Mouse (Mus musculus) megakaryocyte-erythroid progenitor cell, adult 5-6 weeks (primary cell): Measurements from ENCODE around the gene 6030458C11Rik. TPM values are rescaled to one million over a fixed set of nuclear protein-coding genes. Genes with fewer than 3 reads are reported as not detected.
A peak's percentile ranks its signal among the peaks of the same experiment; 100 is the strongest.
"Not testable (repeated sequence)": the region's sequence is repeated elsewhere in the genome, so short reads cannot be mapped to it uniquely, and the experiment has no call there.

Experiments used
- ATAC-seq: replicated peaks from 2 replicates; pipeline ENCODE4 v1.8.0; 2016; ENCODE audit warnings: mild to moderate bottlenecking, inconsistent platforms; ENCODE audit not compliant: severe bottlenecking, poor library complexity, low FRiP score, low TSS enrichment
- total RNA-seq, 2 experiments: library from RNA; stranded (forward) in 1 of 2; stranded (reverse) in 1 of 2; fragments of 200-1000, 215-1000 nt in 1 of 2; fragments of >200 nt in 1 of 2; fragmentation: Nextera tagmentation in 1 of 2; gene quantifications; 2 replicates each; pipeline ENCODE4 v1.2.3; 2014 to 2017

The 6030458C11Rik gene
- total RNA-seq, 2 experiments from 2014 or later, result 46.0 to 57.4 TPM

- peak; percentile 32 for ATAC-seq
Observed at GRCm38 (mm10) chr15:12823455-12824119, 862 bp downstream of the 6030458C11Rik start.

- 0 out of 2 replicates have a peak, but pooled peaks have one; percentile 16 for ATAC-seq
Observed at GRCm38 (mm10) chr15:12822416-12823395, 1.7 kb downstream of the 6030458C11Rik start.

DNA sequence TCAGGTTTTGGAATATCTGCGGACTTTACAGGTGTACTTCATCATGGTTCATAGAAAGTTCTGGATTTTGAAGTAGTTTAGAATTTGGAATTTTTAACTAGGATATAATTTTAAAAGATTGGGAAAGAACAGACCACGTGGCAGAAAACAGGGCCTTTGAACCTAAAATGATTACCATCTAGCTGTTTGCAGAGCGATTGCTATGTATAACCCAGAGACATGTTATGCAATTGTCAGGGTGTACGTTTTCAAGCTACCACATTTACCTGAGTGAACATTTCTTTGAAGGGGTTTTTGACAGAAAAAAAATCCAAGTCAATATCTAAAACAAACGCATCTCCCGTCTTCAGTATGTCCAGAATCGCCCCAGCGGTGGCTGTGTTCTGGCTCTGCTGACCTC lies 6.9 kb downstream of the 6030458C11Rik start:
- ATAC-seq, result no peak

DNA sequence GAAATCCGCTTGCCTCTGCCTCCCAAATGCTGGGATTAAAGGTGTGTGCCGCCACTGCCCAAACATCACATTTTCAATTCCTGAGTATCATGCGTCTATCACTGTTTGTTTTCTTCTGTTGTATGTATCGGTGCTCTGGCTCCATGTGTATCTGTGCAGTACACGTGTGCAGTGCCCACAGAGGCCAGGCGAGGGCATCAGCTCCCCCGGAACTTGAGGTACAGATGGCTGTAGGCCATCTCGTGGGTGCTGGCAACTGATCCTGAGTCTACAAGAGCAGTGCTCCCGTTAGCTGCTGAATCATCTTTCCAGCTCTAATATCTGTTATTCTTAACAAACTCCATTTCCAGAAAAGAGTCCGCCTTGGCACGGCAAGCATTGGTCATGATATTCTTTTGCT lies 11.8 kb downstream of the 6030458C11Rik start:
- no peak for ATAC-seq

DNA sequence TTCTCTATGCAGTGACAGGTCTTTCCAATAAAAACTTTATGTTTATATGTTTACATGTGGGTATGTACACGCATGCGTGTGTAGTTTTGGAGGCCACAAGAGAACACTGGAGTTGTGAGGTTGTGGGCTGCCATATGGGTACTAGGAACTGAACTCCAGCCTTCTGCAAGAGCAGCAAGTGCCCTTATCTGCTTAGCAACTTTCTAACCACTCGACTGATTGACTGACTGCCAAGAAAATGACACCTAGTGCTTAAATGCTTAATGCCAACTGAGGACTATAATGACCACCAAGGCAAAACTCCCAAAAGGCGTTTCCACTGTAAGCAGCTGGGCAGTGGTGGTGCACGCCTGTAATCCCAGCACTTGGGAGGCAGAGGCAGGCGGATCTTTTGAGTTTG lies 15.1 kb downstream of the 6030458C11Rik start:
- ATAC-seq, result peak; percentile 71

GRCm38 (mm10) chr15:12807088-12807487 lies 17.4 kb downstream of the 6030458C11Rik start:
- no peak for ATAC-seq

GRCm38 (mm10) chr15:12805071-12805470 lies 19.4 kb downstream of the 6030458C11Rik start:
- ATAC-seq, result peak; percentile 40; the same call in 1 of the 2 replicates

DNA sequence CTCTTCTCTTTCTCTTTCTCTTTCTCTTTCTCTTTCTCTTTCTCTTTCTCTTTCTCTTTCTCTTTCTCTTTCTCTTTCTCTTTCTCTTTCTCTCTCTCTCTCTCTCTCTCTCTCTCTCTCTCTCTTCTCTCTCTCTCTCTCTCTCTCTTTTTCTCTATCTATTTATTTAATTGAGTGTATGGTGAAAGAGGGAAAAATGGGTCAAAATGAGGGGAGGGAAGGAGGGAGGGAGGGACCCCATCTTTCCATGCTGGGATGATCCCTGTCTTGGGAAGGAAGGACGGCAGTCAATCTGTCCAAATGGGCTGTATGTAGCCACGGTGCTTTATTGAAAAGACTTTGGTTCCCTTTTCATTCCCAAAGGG lies 23.3 kb downstream of the 6030458C11Rik start:
- not testable (repeated sequence) for ATAC-seq

- no peak for ATAC-seq
Observed at GRCm38 (mm10) chr15:12800405-12801141, 23.9 kb downstream of the 6030458C11Rik start.

GRCm38 (mm10) chr15:12798043-12798442 lies 26.4 kb downstream of the 6030458C11Rik start:
- ATAC-seq, result no peak

DNA sequence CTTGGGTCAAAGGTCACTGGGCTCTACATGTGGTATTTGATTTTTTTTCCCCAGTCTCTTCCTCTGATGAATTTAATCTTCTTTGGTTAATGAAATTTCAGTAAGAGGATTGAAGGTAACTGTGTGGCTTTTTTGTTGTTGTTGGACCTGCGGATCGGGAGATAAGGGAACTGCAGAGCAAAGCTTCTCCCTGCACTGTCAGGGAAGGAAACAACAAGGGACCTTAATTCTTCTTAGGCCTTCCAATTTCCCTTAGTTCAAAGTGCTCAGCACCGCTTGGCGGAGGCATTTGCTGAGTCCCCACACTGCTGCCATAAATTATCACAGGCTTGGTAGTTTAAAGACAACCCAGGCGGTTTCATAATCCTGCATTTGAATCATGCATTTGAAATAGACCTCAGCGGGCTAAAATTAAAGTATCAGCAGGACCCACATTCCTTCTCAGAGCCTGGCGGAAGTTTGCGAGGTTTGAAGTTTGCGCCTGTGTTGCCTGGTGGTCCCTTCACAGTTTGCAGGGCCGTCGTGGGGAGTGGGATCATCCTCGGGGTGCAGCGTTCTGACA lies 28.5 kb downstream of the 6030458C11Rik start:
- ATAC-seq, result no peak

DNA sequence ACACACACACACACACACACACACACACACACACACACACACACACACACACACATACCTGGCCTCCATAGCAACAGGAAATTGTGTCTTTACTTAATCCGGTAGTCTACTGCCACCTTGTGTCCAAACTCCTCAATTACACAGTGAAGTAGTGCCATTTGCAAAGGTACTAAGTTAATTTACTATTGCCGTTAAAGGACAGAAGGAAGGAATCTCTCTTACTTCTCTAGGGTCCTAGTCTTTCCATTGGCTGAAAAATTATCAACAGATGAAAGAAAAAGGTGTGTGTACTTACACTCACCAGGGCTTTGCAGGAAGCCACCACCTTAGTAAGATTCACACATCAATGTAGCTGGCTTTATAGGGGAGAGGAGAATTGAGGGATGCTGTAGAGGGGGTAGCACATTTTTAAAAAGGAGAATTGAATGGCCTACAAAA lies 29.0 kb downstream of the 6030458C11Rik start:
- peak; percentile 73 for ATAC-seq

DNA sequence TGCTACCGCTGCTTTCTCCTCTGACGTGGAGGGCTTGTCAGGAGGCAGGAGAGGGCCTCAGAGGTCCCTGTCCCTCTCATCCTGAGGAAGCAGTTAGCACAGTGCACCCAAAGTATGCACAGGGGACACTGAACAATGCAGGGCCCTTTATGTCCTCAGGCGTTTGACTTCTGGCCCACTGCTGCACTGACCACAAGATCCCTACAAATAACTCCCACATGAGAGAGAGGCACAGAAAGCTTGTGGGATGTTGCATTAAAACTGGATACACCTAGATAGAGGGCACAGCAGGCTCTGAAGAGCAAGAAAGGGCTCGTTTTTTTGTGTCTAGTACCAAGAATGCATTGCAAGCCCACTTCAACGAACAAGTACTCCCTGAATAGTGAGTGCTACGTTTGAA lies 30.1 kb downstream of the 6030458C11Rik start:
- ATAC-seq, result no peak

- ATAC-seq, result no peak
Observed at GRCm38 (mm10) chr15:12789406-12789867, 35.0 kb downstream of the 6030458C11Rik start.

GRCm38 (mm10) chr15:12788536-12788935 lies 35.9 kb downstream of the 6030458C11Rik start:
- ATAC-seq, result no peak

DNA sequence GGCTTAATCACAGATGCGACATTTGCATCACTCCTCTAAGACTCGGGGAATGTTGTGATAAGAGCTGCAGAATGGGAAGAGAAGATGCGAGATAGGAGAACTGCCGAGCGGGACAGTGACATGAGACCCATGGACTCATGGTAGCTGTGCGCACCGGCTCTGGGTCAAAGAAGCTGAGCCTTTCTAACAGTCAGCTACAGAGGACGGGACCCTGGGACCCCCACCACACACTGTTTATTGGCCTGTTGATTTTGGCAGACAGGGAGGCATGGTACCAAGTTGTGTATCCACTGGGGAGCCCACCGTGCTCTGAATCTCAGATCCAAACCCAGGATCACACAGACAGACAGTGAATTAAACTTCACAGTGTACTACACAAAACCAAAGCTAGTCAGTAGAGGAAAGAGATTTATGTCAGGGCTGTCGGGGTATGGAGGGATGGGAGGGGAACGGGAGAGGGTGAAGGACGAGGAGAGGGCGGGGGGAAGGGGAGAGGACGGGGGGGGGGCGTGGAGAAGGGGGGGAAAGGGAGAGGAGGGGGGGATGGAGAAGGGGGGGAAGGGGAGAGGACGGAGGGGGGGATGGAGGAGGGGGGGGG lies 42.6 kb downstream of the 6030458C11Rik start:
- no peak for ATAC-seq

DNA sequence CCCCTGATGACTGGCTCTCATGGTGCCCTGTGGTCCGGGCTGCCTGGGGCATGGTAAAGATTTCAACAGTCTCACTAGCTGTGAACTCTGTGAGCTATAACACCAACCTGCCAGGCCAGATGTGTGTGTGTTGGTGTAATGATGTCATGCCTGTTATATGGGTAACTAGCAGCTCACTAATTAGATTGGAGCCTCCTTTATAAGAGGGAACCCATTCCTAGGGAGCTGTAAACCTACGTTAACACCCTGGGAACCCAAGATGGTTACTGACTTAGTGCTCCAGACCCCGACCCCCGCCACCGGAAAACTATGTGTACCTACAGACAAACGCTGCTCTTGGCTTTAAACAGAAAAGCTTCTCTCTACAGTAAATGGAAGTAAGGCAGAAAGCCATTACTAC lies 43.2 kb downstream of the 6030458C11Rik start:
- ATAC-seq, result no peak

DNA sequence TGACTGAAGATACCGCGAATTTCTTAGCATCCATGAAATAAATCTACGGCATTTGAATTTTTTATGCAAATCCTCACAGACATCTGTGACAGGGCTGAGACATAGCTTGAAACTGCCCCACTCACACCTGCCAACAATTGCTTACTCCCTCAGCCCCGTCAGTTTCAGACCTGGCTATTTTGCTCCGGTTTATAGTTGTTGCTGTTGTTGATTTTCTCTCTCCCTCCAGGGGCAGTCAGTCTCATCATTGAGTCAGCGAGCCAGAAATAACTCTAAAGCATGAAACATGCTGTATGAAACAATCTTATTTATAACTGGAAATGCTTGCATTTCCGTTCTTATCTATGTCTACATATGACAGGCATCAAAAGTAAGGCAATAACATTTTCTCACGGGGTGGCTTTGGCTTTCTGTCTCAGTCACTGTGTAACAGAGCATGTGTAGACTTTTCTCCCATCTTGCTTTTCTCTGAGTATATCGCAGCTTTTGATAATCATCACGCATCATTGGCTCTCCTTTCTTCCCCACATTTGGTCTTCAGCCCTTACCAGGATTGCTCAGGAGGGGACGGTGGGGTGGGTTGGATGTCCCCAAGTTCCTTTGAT lies 50.2 kb downstream of the 6030458C11Rik start:
- no peak for ATAC-seq

GRCm38 (mm10) chr15:12770958-12771357 lies 53.5 kb downstream of the 6030458C11Rik start:
- no peak for ATAC-seq
